In the genomic region with DNA sequence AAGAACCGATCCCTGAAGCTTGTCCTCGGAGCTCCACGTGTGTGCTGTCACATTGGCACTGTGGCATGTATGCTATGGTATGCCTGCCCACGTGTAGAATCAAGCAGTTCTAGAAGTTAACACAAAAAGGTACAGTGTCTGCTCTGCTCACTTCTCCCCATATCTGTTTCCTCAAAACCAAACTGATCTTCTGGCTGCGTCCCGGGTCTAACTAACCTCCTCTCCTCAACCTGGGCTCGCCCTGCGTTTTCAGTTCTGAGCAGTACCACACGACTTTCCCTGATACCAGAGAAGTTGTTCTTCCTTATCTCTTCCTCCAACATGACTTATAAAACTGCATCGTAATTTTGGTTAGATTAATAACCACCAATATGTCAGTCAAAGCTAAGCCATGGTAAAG, we compare ENCODE assay signal across 12 mouse cellular contexts. TPM values are rescaled to one million over a fixed set of nuclear protein-coding genes. Genes with fewer than 3 reads are reported as not detected.
DNase-seq lines count a peak whose midpoint lies in the region; ATAC-seq lines count a peak whose summit lies in the region.
"Had no signal": no experiment of that assay in that cellular context is flagged by ENCODE, and none has a peak within 500 bp of the region (broad histone marks: within the 10 kb centered on the region; RNA-seq: fewer than 3 reads in every experiment).

No protein-coding gene starts in this region.

- no peak for DNase-seq in lung, postnatal 25 days (ENCODE audit: low spot score)
- DNase-seq in induced T-regulatory cell, adult 2 months (ENCODE audit: low read depth), result peak; percentile 27
- DNase-seq in ovary, postnatal 36 days (ENCODE audit: low spot score), result no peak
- DNase-seq in urinary bladder, postnatal 14 days (ENCODE audit: low spot score), result no peak
- DNase-seq: gastrocnemius, postnatal 25 days; heart, postnatal 36 days; thymus, postnatal 36 days had no signal

- WGBS in lung, embryonic 15.5 days, result 44% methylated on average over 10 of the region's 10 CpGs

- peak overlapping the region; percentile 22; the same call in 1 of the 2 replicates for H3K4me2 ChIP-seq in lung, embryonic 15.5 days
- H3K4me2 ChIP-seq: forebrain, embryonic 12.5 days had no signal

- H3K4me1 ChIP-seq in lung, embryonic 15.5 days, result peaks cover 28% of the 10 kb centered on the region; the same call in 1 of the 2 replicates
- peaks cover 16% of the 10 kb centered on the region for H3K4me1 ChIP-seq in brown adipose tissue, adult 24 weeks (ENCODE audit: control insufficient read depth, insufficient read depth, insufficient read length, low read length)

- H3K27ac ChIP-seq in lung, embryonic 15.5 days, result peak overlapping the region; percentile 23; the same call in 1 of the 2 replicates
- H3K27ac ChIP-seq in brown adipose tissue, adult 24 weeks (replicated peaks; ENCODE audit: low read depth, low read length), result peak overlapping the region; percentile 50
- H3K27ac ChIP-seq: forebrain, embryonic 12.5 days had no signal

- no peak overlapping the region for H3K4me3 ChIP-seq in lung, embryonic 15.5 days
- peak overlapping the region; percentile 29; the same call in 1 of the 2 replicates for H3K4me3 ChIP-seq in brown adipose tissue, adult 24 weeks (ENCODE audit: insufficient read depth, low read depth, low read length)
- H3K4me3 ChIP-seq: forebrain, embryonic 12.5 days had no signal

- H3K36me3 ChIP-seq in lung, embryonic 15.5 days, result no peaks in the 10 kb centered on the region
- H3K36me3 ChIP-seq: forebrain, embryonic 12.5 days had no signal

- no peaks in the 10 kb centered on the region for H3K27me3 ChIP-seq in lung, embryonic 15.5 days
- H3K27me3 ChIP-seq: forebrain, embryonic 12.5 days had no signal

- H3K9me3 ChIP-seq in lung, embryonic 15.5 days, result no peaks in the 10 kb centered on the region
- H3K9me3 ChIP-seq: forebrain, embryonic 12.5 days had no signal

- no peak for ATAC-seq in lung, embryonic 15.5 days (ENCODE audit: borderline replicate concordance, extremely low read depth, low FRiP score, low TSS enrichment)
- ATAC-seq in megakaryocyte-erythroid progenitor cell, adult 5-6 weeks (replicated peaks; ENCODE audit: low FRiP score, low TSS enrichment, poor library complexity, severe bottlenecking), result peak; percentile 77

- no peak overlapping the region for H3K9ac ChIP-seq in lung, embryonic 15.5 days
- H3K9ac ChIP-seq: forebrain, embryonic 12.5 days had no signal

RNA-seq across cellular contexts. Expression of gene Stom, which starts 9.2 kb away (rescaled TPM):
- polyA plus RNA-seq in lung, embryonic 15.5 days (2015; fragmentation: Nextera tagmentation; extraction: Ambion mirVana), result 50.6 and 53.4 TPM in 2 replicates
- 230 and 257 TPM in 2 replicates for polyA plus RNA-seq in brown adipose tissue, adult 24 weeks (2012; ENCODE audit: insufficient read depth, insufficient read length, missing spikeins)
- 142 and 145 TPM in 2 replicates for total RNA-seq in megakaryocyte-erythroid progenitor cell, adult 5-6 weeks (2014; fragmentation: Nextera tagmentation)
- total RNA-seq in megakaryocyte-erythroid progenitor cell, adult 5-6 weeks (2017), result 155 and 216 TPM in 2 replicates

RNA-seq across cellular contexts. Expression of gene 4930568D16Rik, which starts 39.9 kb away (rescaled TPM):
- polyA plus RNA-seq in lung, embryonic 15.5 days (2015; fragmentation: Nextera tagmentation; extraction: Ambion mirVana), result not detected in 2 replicates
- not detected in 2 replicates for polyA plus RNA-seq in brown adipose tissue, adult 24 weeks (2012; ENCODE audit: insufficient read depth, insufficient read length, missing spikeins)
- not detected in 2 replicates for total RNA-seq in megakaryocyte-erythroid progenitor cell, adult 5-6 weeks (2014; fragmentation: Nextera tagmentation)
- not detected in 2 replicates for total RNA-seq in megakaryocyte-erythroid progenitor cell, adult 5-6 weeks (2017)
- total RNA-seq: gastrocnemius, postnatal 25 days; heart, postnatal 36 days; left cerebral cortex, adult 8-10 months had no signal
- polyA plus RNA-seq: forebrain, embryonic 12.5 days had no signal
